Mouse (Mus musculus) layer of hippocampus, adult 2 months (tissue): Measurements from ENCODE around the gene Eef1akmt2. TPM values are rescaled to one million over a fixed set of nuclear protein-coding genes. Genes with fewer than 3 reads are reported as not detected.

ENCODE experiments used
- DNase-seq, 2 experiments: peaks; one replicate each; pipeline ENCODE4 v3.0.0; 2022; ENCODE audit warnings: low spot score in 2 of 2
- H3K27ac ChIP-seq: fragments of 200-600 bp; 2 replicates; pipeline ENCODE4 v1.8.1; 2022
- H3K4me3 ChIP-seq: fragments of 200-600 bp; 2 replicates; pipeline ENCODE4 v1.8.1; 2022; ENCODE audit warnings: mild to moderate bottlenecking
- CTCF ChIP-seq: fragments of 200-600 bp; conservative IDR thresholded peaks from 2 replicates; pipeline ENCODE4 v1.8.1; 2022; ENCODE audit warnings: antibody characterized with exemption, mild to moderate bottlenecking, moderate library complexity
- total RNA-seq, 2 experiments: library from RNA; stranded (reverse); gene quantifications; 2 replicates each; pipeline ENCODE4 v1.2.3; 2021

Gene Eef1akmt2
- total RNA-seq, 2 experiments from 2014 or later = 35.8 to 38.6 TPM

GRCm38 (mm10) chr7:132787496-132788190, 64.8 kb downstream of the Eef1akmt2 start:
- no peak for TF ChIP-seq CTCF
- peak overlapping the region; percentile 80 for H3K27ac ChIP-seq
- DNase-seq = no peak
- H3K4me3 ChIP-seq = no peak overlapping the region

GRCm38 (mm10) chr7:132787022-132787421, 65.5 kb downstream of the Eef1akmt2 start:
- no peak for DNase-seq
- Histone ChIP-seq H3K4me3 (no peak overlapping the region), H3K27ac (peak overlapping the region; percentile 80)
- TF ChIP-seq CTCF = no peak

DNA sequence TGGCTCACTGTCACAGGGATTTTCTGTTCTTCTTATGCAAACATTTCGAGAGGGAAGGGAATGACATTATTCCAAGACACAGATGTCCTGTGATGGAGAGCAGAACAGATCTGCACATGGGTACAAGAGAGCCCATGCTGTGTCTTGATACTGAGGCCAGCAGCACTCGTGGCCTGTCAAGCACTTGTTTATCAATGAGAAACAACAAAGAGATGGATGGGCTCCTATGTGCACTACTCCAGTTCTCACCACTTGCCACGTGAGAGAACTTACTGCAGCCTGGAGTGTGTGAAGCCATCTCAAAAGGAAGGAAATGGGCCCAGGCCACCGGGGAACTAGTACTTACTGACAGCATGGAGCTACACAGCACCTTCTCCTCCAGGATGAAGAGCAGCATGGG, 66.0 kb downstream of the Eef1akmt2 start:
- H3K4me3 ChIP-seq = no peak overlapping the region
- H3K27ac ChIP-seq = peak overlapping the region; percentile 80
- TF ChIP-seq CTCF = no peak
- DNase-seq = no peak

DNA sequence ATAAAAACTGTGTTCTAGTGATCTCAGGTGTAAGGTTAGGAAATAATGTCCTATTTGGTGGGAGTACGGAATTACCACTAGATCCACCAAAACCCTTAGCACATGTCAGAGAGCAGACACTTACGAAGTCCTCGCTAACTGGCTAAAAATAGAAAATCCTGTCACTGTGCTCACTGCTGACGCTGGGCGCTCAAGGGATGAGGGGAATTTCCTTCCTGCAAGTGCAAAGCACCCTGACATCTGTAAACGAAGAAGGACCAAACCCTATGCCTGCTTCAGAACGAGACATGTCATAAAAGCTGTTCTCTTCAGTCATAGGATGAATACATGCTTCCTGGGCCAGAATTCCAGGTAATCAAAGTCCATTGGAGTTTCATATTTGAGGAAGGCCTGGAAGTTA, 66.5 kb downstream of the Eef1akmt2 start:
- no peak for DNase-seq
- H3K27ac ChIP-seq = peak overlapping the region; percentile 80
- TF ChIP-seq CTCF = no peak
- no peak overlapping the region for H3K4me3 ChIP-seq

- TF ChIP-seq CTCF = no peak
- no peak for DNase-seq
- peak overlapping the region; percentile 69; the same call in 1 of the 2 replicates for H3K27ac ChIP-seq
Measured at GRCm38 (mm10) chr7:132784101-132784500, 68.4 kb downstream of the Eef1akmt2 start.

DNA sequence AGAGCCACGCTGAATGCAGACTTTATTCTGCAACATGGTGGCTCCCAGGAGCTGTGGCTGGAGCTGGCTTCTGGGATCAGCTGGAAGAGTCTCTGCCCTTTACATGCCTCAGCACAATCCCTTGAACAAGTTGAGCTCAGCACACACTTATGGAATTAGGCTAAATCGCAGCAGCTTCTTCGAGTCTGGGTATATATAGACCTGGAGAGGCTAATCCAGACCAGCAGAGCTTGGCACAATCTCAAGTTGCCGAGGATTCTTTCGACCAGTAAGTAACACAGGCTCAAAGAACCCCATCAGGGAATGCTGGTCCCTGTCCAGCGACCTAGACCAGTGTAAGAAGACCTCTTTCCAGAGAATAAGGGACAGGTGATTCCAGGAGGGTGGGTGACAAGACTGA, 70.6 kb downstream of the Eef1akmt2 start:
- H3K27ac ChIP-seq = peak overlapping the region; percentile 69
- TF ChIP-seq CTCF = no peak

More at GRCm38 (mm10) chr7:132784101-132784500, 68.4 kb downstream of the Eef1akmt2 start:
- no peak overlapping the region for H3K4me3 ChIP-seq

DNA sequence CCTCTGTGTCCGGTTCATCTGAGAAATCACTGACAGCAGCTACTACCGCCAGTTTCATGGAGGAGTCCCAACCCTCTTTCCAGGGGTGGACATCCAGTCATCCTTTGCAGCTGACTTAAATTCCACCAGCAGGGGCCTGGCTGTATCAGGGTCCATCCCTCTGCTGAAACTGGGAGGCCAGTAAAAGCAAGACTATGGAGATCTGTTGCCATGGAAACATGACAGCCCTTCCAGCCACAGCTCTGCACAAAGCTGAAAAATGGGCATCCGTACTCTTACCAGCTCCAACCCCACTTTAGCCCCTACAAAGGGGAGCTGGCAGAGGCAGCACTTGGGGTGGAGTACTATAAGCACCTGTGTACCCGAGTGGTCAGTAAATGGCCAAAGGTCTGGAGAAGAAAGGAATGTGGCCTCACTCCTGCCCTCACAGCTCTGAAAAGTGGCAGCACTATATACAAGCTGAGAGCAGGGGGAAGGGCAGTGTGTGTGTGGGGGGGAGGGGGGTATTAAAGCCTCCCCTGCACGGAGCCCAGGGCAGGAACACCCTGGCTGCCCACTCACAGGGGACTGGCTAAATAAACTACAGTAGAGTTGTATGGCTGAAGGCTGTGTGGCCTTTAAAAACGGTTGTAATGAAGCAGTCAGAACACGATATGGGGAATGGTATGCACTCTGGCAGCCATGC, 71.2 kb downstream of the Eef1akmt2 start:
- Histone ChIP-seq H3K4me3 (no peak overlapping the region), H3K27ac (peak overlapping the region; percentile 69)
- no peak for TF ChIP-seq CTCF
- no peak for DNase-seq

More for the DNA sequence above, 70.6 kb downstream of the Eef1akmt2 start:
- DNase-seq = no peak
- H3K4me3 ChIP-seq = no peak overlapping the region

DNA sequence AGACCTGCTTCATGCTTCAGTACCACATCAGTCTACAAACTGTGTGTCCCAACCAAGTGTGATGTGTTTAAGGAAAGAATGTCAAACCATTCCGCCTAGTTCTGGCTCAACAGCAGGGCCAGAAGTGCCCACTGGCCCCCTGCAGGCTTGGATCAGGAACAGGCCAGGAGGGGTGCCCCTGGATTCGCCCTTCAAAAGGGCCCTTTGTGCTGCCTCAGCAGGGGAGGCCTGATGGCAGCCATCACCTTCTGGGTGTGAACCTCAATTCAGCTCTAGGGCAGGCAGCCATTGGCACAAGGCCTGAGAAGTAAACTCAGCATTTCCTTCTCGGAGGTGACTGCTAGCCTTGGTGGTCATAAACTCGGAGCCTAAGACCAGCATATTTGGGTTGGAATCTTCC, 71.9 kb downstream of the Eef1akmt2 start:
- peak; percentile 62 for TF ChIP-seq CTCF
- no peak for DNase-seq
- Histone ChIP-seq H3K4me3 (no peak overlapping the region), H3K27ac (peak overlapping the region; percentile 68)

DNA sequence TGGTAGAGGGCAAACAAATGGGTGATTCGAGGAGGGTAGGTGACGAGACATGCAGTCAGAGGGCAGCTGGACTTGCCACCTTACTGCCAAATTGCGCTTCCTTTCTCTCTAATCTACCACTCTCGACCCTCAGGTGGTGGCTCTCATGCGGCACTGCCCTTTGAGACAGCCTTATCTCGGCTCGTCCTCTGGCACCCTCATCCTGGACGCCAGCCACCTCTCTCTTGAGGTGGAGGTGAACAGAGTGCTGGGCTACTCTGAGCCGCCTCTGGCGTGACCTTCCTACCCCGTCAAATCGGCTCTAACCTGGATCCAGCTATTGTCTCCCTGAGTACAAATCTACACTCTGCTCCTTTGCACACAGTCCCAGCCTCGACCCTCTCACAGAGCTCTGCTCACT, 73.8 kb downstream of the Eef1akmt2 start:
- no peak overlapping the region for H3K4me3 ChIP-seq
- no peak for DNase-seq
- no peak overlapping the region for H3K27ac ChIP-seq
- TF ChIP-seq CTCF = no peak

DNA sequence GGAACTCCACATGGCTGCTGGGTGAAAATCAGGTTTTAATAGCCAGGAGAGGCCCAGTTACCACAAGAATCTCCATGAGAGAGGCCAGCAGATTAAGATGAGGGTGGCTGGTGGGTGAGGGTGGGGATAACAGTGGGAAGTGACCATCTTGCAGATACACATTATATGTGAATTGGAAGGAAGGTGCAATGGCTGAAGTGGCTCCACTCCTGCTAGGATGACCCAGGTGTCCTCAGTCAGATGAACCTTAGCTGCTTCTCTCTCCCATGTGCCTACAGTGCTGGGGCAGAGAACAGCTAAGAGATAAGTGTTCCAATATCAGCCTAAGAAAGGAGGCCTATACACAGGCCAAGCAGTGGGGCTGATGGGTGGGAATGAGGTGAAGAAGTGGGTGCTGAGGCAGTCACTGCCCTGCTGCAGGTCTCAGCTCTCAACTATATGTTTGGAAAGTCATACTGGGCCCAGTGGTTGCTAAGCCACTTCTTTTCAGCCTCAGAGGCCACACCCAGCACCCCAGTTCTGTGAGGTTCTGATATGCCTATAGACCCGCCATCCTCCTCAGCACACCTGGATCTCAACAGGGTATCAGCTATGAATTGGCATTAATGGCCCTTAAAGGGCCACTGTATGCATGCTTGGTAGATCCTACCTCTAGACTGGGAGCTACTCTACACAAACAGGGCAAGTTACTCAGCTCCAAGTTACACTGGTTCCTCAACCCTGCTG, 74.6 kb downstream of the Eef1akmt2 start:
- Histone ChIP-seq H3K27ac (peak overlapping the region; percentile 49; the same call in 1 of the 2 replicates), H3K4me3 (no peak overlapping the region)
- TF ChIP-seq CTCF = no peak
- no peak for DNase-seq

Other genes with a start within 250 kb of the Eef1akmt2 start
- 10 to 100 TPM; 22.9 to 25.3 TPM for gene Lhpp, start 242.0 kb downstream of the Eef1akmt2 start, total RNA-seq
- 10 to 100 TPM; 42.3 to 54.8 TPM for gene Fam53b, start 38.8 kb downstream of the Eef1akmt2 start, total RNA-seq
- 10 to 100 TPM; 28.8 to 30.3 TPM for gene Abraxas2, start 6.6 kb upstream of the Eef1akmt2 start, total RNA-seq
- gene Zranb1, start 78.5 kb upstream of the Eef1akmt2 start, total RNA-seq = 10 to 100 TPM; 45.9 to 46.3 TPM